Mouse (Mus musculus): ENCODE data around the gene Tmem217. TPM values are rescaled to one million over a fixed set of nuclear protein-coding genes. Genes with fewer than 3 reads are reported as not detected.

Tmem217 gene
- polyA plus RNA-seq (2014; fragmentation: Nextera tagmentation; extraction: Ambion mirVana) = 0.25 TPM in 1 of 2 replicates, not detected in the other

- Histone ChIP-seq H3K27ac (ENCODE audit: low read depth, low read length) (no peak within 1 kb of the TSS), H3K27me3 (replicated peaks; ENCODE audit: control insufficient read depth, insufficient read depth, low read length) (no peaks in the 10 kb centered on the region), H3K9me3 (replicated peaks; ENCODE audit: control insufficient read depth, low read length) (no peaks in the 10 kb centered on the region), H3K4me1 (ENCODE audit: control insufficient read depth, insufficient read depth, low read length) (peaks cover 13% of the 10 kb centered on the region), H3K9ac (ENCODE audit: low read length) (no peak within 1 kb of the TSS), H3K4me2 (ENCODE audit: low read length) (no peak within 1 kb of the TSS), H3K36me3 (ENCODE audit: control insufficient read depth, insufficient read depth, low read length) (no peaks in the 10 kb centered on the region), H3K4me3 (ENCODE audit: low read depth, low read length) (no peak within 1 kb of the TSS)
- ATAC-seq (no peak), DNase-seq (ENCODE audit: low spot score) (no peak)
- 95% methylated on average over 5 of the region's 5 CpGs for WGBS
These were observed at the start of gene Tmem217 for GRCm38 (mm10) chr17:29552162-29552732. Gene Tmem217 (minus strand): TSS chr17:29552385.

DNA sequence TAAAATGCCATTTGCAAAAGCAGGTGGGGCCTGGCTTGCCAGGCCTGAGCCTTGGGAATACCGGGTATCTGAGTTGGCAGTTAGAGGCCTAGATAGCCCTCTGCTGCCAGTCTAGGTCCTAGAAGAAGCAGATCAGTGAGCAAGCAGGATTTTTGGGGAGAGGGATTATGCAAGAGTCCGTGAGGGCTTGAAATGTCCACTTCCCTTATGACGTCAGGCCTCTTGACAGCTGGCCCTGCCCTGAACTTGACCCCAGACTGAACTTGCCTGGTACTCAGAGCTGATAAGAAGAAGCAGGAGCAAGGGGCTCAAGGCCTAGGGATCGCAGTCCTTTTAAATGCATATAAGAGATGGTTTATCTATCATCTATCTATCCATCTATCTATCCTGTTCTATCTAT, 49.2 kb upstream of the Tmem217 start:
- no peaks in the 10 kb centered on the region for H3K4me1 ChIP-seq (ENCODE audit: control insufficient read depth, insufficient read depth, low read length)
- H3K36me3 ChIP-seq (ENCODE audit: control insufficient read depth, insufficient read depth, low read length) = peaks cover 37% of the 10 kb centered on the region

DNA sequence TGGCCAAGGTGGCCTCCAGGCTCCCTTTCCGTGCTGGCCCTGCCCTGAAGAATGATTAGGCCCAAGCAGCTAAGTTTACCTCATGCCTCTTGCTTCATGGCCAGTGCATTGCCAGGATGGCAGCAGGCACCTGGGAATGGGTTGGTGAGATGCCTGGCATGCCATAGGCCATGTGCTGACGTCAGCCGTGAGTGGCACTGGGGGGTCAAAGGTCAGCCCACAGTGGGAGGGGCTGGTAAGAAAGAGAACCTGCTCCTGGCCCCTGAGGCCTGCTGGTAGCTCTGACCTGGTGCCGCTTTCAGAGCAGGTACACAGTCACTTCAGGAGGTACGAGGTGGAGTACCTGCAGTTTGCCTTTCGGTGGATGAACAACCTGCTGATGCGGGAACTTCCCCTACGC, 47.4 kb upstream of the Tmem217 start:
- no peak for ATAC-seq
- no peak for DNase-seq (ENCODE audit: low spot score)
- Histone ChIP-seq H3K9me3 (replicated peaks; ENCODE audit: control insufficient read depth, low read length) (no peaks in the 10 kb centered on the region), H3K27me3 (replicated peaks; ENCODE audit: control insufficient read depth, insufficient read depth, low read length) (no peaks in the 10 kb centered on the region), H3K4me1 (ENCODE audit: control insufficient read depth, insufficient read depth, low read length) (no peaks in the 10 kb centered on the region), H3K4me2 (ENCODE audit: low read length) (no peak overlapping the region), H3K4me3 (ENCODE audit: low read depth, low read length) (no peak overlapping the region), H3K27ac (ENCODE audit: low read depth, low read length) (no peak overlapping the region), H3K36me3 (ENCODE audit: control insufficient read depth, insufficient read depth, low read length) (peaks cover 46% of the 10 kb centered on the region), H3K9ac (ENCODE audit: low read length) (no peak overlapping the region)
- 88% methylated on average over 8 of the region's 8 CpGs for WGBS

More for the DNA sequence above, 49.2 kb upstream of the Tmem217 start:
- no peak for ATAC-seq
- no peak overlapping the region for H3K4me3 ChIP-seq (ENCODE audit: low read depth, low read length)
- DNase-seq (ENCODE audit: low spot score) = no peak
- H3K4me2 ChIP-seq (ENCODE audit: low read length) = no peak overlapping the region
- 79% methylated on average over 4 of the region's 4 CpGs for WGBS
- H3K9me3 ChIP-seq (replicated peaks; ENCODE audit: control insufficient read depth, low read length) = no peaks in the 10 kb centered on the region
- no peak overlapping the region for H3K9ac ChIP-seq (ENCODE audit: low read length)
- no peaks in the 10 kb centered on the region for H3K27me3 ChIP-seq (replicated peaks; ENCODE audit: control insufficient read depth, insufficient read depth, low read length)
- H3K27ac ChIP-seq (ENCODE audit: low read depth, low read length) = no peak overlapping the region

DNA sequence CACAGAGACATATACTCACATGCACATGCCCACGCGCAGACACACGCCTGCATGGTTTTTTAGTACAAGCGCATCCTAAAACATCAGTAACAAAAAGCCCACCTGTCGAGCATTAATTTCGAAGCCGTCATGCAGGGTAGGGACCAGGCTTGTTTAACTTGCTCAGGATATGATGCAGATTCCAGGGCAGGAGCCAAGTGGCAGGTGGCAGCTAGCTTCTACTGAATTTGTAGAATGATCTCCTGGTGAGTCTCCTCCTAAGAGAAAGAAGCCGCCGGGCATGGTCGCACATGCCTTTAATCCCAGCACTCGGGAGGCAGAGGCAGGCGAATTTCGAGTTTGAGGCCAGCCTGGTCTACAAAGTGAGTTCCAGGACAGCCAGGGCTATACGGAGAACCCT, 46.9 kb upstream of the Tmem217 start:
- H3K4me2 ChIP-seq (ENCODE audit: low read length) = no peak overlapping the region
- no peak overlapping the region for H3K9ac ChIP-seq (ENCODE audit: low read length)
- H3K27ac ChIP-seq (ENCODE audit: low read depth, low read length) = no peak overlapping the region
- no peaks in the 10 kb centered on the region for H3K4me1 ChIP-seq (ENCODE audit: control insufficient read depth, insufficient read depth, low read length)
- no peak for DNase-seq (ENCODE audit: low spot score)
- 92% methylated on average over 14 of the region's 14 CpGs for WGBS
- no peak for ATAC-seq
- H3K36me3 ChIP-seq (ENCODE audit: control insufficient read depth, insufficient read depth, low read length) = peaks cover 49% of the 10 kb centered on the region
- H3K4me3 ChIP-seq (ENCODE audit: low read depth, low read length) = no peak overlapping the region
- H3K27me3 ChIP-seq (replicated peaks; ENCODE audit: control insufficient read depth, insufficient read depth, low read length) = no peaks in the 10 kb centered on the region
- no peaks in the 10 kb centered on the region for H3K9me3 ChIP-seq (replicated peaks; ENCODE audit: control insufficient read depth, low read length)

GRCm38 (mm10) chr17:29596771-29597132, 44.6 kb upstream of the Tmem217 start:
- peaks cover 43% of the 10 kb centered on the region for H3K36me3 ChIP-seq (ENCODE audit: control insufficient read depth, insufficient read depth, low read length)
- 0 out of 2 replicates have a peak, but pooled peaks have one; percentile 29 for ATAC-seq
- no peak overlapping the region for H3K27ac ChIP-seq (ENCODE audit: low read depth, low read length)
- no peaks in the 10 kb centered on the region for H3K27me3 ChIP-seq (replicated peaks; ENCODE audit: control insufficient read depth, insufficient read depth, low read length)
- H3K9me3 ChIP-seq (replicated peaks; ENCODE audit: control insufficient read depth, low read length) = no peaks in the 10 kb centered on the region
- H3K9ac ChIP-seq (ENCODE audit: low read length) = no peak overlapping the region
- no peak overlapping the region for H3K4me3 ChIP-seq (ENCODE audit: low read depth, low read length)
- WGBS = 75% methylated on average over 13 of the region's 13 CpGs
- no peak for DNase-seq (ENCODE audit: low spot score)
- H3K4me1 ChIP-seq (ENCODE audit: control insufficient read depth, insufficient read depth, low read length) = no peaks in the 10 kb centered on the region
- no peak overlapping the region for H3K4me2 ChIP-seq (ENCODE audit: low read length)

DNA sequence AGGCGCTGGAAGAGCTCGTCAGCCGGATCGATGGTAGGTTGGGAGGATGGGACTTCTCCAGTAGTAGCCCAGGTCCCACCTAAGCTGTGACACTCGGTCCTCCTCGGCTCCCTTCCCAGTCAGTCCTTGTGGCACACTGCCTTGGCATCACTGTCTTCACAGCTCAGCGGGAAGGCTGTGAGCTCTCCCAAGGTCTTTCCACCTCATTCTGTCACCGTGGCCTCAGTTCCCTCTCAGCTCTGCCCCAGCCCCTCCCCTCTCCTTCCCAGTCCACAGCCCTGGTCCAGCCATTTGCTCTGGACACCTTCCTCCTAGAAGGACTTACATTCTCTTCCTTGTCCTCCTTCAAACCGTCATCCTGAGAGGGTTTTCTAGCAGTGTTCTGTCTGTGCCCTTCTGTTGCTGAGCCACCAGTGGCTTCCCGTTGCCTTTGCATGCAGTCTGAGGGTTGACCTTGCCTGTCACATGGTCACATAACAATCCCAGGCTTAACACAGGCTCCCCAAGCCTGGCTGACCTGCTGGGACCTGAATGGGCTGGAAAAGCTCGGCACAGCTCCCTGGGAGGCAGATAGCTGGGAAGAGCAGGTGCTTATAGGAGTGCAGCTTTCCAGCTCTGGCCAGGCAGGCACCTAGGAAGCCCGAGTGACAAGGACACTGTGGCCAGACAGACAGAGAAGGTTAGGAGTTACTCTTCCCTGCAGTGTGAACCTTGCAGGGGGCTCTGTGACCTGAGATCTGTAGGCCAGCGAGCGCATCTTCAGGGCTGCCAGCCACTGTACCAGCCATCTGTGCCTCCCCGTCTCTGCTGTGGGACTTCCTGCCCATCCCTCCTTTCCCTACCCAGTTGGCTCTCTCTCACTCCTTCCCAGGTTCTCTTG, 43.9 kb upstream of the Tmem217 start:
- WGBS = 85% methylated on average over 15 of the region's 15 CpGs
- Histone ChIP-seq H3K4me2 (ENCODE audit: low read length) (no peak overlapping the region), H3K27ac (ENCODE audit: low read depth, low read length) (no peak overlapping the region), H3K27me3 (replicated peaks; ENCODE audit: control insufficient read depth, insufficient read depth, low read length) (no peaks in the 10 kb centered on the region), H3K9ac (ENCODE audit: low read length) (no peak overlapping the region), H3K4me3 (ENCODE audit: low read depth, low read length) (no peak overlapping the region), H3K4me1 (ENCODE audit: control insufficient read depth, insufficient read depth, low read length) (no peaks in the 10 kb centered on the region), H3K9me3 (replicated peaks; ENCODE audit: control insufficient read depth, low read length) (no peaks in the 10 kb centered on the region), H3K36me3 (ENCODE audit: control insufficient read depth, insufficient read depth, low read length) (peaks cover 40% of the 10 kb centered on the region)
- DNase-seq (ENCODE audit: low spot score) (no peak), ATAC-seq (no peak)

GRCm38 (mm10) chr17:29589221-29589898, 37.2 kb upstream of the Tmem217 start:
- DNase-seq (ENCODE audit: low spot score) = peak; percentile 78
- Histone ChIP-seq H3K9me3 (replicated peaks; ENCODE audit: control insufficient read depth, low read length) (no peaks in the 10 kb centered on the region), H3K4me2 (ENCODE audit: low read length) (no peak overlapping the region), H3K9ac (ENCODE audit: low read length) (0 out of 2 replicates have a peak overlapping the region, but pooled peaks have one; percentile 22), H3K4me1 (ENCODE audit: control insufficient read depth, insufficient read depth, low read length) (peaks cover 9% of the 10 kb centered on the region), H3K27ac (ENCODE audit: low read depth, low read length) (peak overlapping the region; percentile 46), H3K4me3 (ENCODE audit: low read depth, low read length) (no peak overlapping the region), H3K36me3 (ENCODE audit: control insufficient read depth, insufficient read depth, low read length) (peaks cover 4% of the 10 kb centered on the region; the same call in 1 of the 2 replicates), H3K27me3 (replicated peaks; ENCODE audit: control insufficient read depth, insufficient read depth, low read length) (no peaks in the 10 kb centered on the region)
- WGBS = 14% methylated on average over 11 of the region's 11 CpGs
- peak; percentile 76 for ATAC-seq

DNA sequence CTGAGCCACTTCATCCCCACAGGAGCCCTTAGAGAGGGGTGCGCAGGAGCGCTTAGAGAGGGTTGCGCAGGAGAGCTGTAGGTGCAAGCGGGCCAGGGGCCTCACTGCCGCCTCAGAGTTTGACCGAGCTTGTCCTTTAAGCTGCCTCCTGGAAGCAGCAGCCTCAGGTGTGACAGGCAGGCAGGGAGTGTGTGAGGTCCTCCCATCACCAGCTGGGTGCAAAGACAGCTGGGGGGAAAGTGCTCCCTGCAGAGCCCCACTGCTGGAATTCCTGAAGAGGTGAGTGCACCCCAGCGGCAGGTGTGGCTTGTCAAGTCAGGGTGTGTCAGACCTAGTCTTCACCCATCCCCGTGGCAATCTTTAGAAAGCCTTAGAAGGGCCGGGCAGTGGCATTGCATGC, 34.7 kb upstream of the Tmem217 start:
- DNase-seq (ENCODE audit: low spot score) (no peak), ATAC-seq (no peak)
- Histone ChIP-seq H3K27me3 (replicated peaks; ENCODE audit: control insufficient read depth, insufficient read depth, low read length) (no peaks in the 10 kb centered on the region), H3K9me3 (replicated peaks; ENCODE audit: control insufficient read depth, low read length) (no peaks in the 10 kb centered on the region), H3K4me3 (ENCODE audit: low read depth, low read length) (no peak overlapping the region), H3K9ac (ENCODE audit: low read length) (no peak overlapping the region), H3K27ac (ENCODE audit: low read depth, low read length) (no peak overlapping the region), H3K4me2 (ENCODE audit: low read length) (no peak overlapping the region), H3K36me3 (ENCODE audit: control insufficient read depth, insufficient read depth, low read length) (peaks cover 18% of the 10 kb centered on the region), H3K4me1 (ENCODE audit: control insufficient read depth, insufficient read depth, low read length) (peaks cover 9% of the 10 kb centered on the region)
- 85% methylated on average over 9 of the region's 9 CpGs for WGBS
